Mouse (Mus musculus) brain, embryonic 14.5 days (tissue): ENCODE results near the gene Kcnmb3. TPM values are rescaled to one million over a fixed set of nuclear protein-coding genes. Genes with fewer than 3 reads are reported as not detected.
A peak's percentile ranks its signal among the peaks of the same experiment; 100 is the strongest.
"Not testable (repeated sequence)": the region's sequence is repeated elsewhere in the genome, so short reads cannot be mapped to it uniquely, and the experiment has no call there.

ENCODE experiments used
- DNase-seq: peaks from one replicate; pipeline ENCODE4 v3.0.0-alpha.2; 2011; ENCODE audit warnings: low read depth
- CTCF ChIP-seq: fragments of 200-500 bp; IDR thresholded peaks from 2 replicates; pipeline ENCODE4 v1.5.1; 2012; ENCODE audit warnings: inconsistent platforms, mild to moderate bottlenecking, moderate library complexity, borderline replicate concordance; ENCODE audit not compliant: insufficient read depth, insufficient read length; ENCODE audit errors: extremely low read depth
- POLR2A ChIP-seq: fragments of 200-500 bp; IDR thresholded peaks from 2 replicates; pipeline ENCODE4 v1.6.1; 2012; ENCODE audit warnings: mild to moderate bottlenecking, inconsistent platforms, borderline replicate concordance; ENCODE audit not compliant: poor library complexity, insufficient read depth, insufficient read length, severe bottlenecking; ENCODE audit errors: extremely low read depth
- polyA plus RNA-seq: library from polyadenylated mRNA; depleted of rRNA; stranded (reverse); fragments of >200 nt; gene quantifications from 2 replicates; pipeline ENCODE4 v1.2.3, GENCODE M21; 2012; rRNA removed

Gene Kcnmb3
- polyA plus RNA-seq, 1 experiment, result not detected

GRCm38 (mm10) chr3:32454329-32455021, 37.6 kb downstream of the Kcnmb3 start:
- peak; percentile 34 for DNase-seq
- TF ChIP-seq CTCF (no peak), POLR2A (no peak)

- TF ChIP-seq POLR2A (no peak), CTCF (no peak)
- DNase-seq, result no peak
Observed at GRCm38 (mm10) chr3:32441710-32442109, 50.3 kb downstream of the Kcnmb3 start.

- no peak for TF ChIP-seq CTCF
- TF ChIP-seq POLR2A, result no peak
- no peak for DNase-seq
Observed at GRCm38 (mm10) chr3:32438716-32439115, 53.3 kb downstream of the Kcnmb3 start.

DNA sequence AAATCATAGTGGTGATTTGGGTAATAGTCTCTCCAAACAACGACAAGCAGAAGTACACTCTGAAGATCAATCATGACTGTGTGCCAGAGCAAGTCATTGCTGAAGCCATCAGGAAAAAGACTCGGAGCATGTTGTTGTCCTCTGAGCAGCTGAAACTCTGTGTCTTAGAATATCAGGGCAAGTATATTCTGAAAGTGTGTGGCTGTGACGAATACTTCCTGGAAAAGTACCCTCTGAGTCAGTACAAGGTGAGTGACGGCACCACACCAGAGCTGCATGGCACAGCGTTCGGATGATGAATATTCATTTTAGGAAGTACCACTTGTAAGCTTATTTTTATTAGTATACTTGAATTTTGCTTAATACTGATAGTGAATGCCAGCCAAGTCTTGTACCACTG, 54.2 kb downstream of the Kcnmb3 start:
- no peak for DNase-seq
- TF ChIP-seq CTCF (no peak), POLR2A (no peak)

GRCm38 (mm10) chr3:32437297-32437696, 54.7 kb downstream of the Kcnmb3 start:
- no peak for TF ChIP-seq POLR2A
- no peak for TF ChIP-seq CTCF
- DNase-seq, result no peak

- no peak for DNase-seq
- no peak for TF ChIP-seq CTCF
- no peak for TF ChIP-seq POLR2A
Observed at GRCm38 (mm10) chr3:32436101-32436500, 55.9 kb downstream of the Kcnmb3 start.

DNA sequence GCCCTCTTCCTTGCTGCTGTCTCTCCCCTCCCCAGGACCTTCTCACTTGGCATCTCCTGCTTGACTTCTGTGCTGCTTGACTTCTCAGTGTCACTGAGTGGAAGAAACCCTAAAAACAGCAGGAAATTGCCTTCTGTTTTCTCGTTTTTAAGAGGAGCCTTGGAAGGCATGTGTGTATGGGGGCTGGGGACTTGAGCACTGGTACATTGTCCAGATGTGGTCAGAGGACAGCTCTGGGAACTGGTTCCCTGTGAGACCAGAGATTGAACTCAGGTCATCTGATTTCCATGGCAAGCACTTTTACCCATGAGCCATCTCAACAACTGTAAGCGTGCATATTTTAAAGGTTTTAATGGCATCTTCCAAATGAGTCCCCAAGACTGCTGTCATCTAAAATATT, 58.0 kb downstream of the Kcnmb3 start:
- DNase-seq, result no peak
- TF ChIP-seq POLR2A (no peak), CTCF (no peak)

- no peak for DNase-seq
- TF ChIP-seq CTCF (no peak), POLR2A (no peak)
Observed at GRCm38 (mm10) chr3:32430394-32430793, 61.6 kb downstream of the Kcnmb3 start.

DNA sequence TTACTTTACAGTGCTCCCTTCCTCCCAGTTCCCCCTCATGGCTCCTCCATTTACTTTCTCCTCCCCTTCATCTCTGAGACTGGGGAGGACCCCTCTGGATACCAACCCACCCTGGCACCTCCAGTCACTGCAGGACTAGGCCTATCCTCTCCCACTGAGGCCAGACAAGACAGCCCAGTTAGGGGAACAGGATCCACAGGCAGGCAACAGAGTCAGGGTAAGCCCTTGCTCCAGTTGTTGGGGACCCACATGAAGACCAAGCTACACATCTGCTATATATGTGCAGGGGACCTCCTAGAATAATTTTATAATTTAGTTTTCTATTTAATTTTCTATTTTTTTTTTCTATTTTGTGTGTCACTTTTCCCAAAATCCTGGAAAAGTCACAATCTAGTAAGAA, 62.7 kb downstream of the Kcnmb3 start:
- DNase-seq, result not testable (repeated sequence)

- TF ChIP-seq POLR2A (no peak), CTCF (no peak)
- DNase-seq, result peak; percentile 42
Observed at GRCm38 (mm10) chr3:32428921-32429320, 63.1 kb downstream of the Kcnmb3 start.

- no peak for DNase-seq
- TF ChIP-seq CTCF (no peak), POLR2A (no peak)
Observed at GRCm38 (mm10) chr3:32428361-32428760, 63.7 kb downstream of the Kcnmb3 start.

DNA sequence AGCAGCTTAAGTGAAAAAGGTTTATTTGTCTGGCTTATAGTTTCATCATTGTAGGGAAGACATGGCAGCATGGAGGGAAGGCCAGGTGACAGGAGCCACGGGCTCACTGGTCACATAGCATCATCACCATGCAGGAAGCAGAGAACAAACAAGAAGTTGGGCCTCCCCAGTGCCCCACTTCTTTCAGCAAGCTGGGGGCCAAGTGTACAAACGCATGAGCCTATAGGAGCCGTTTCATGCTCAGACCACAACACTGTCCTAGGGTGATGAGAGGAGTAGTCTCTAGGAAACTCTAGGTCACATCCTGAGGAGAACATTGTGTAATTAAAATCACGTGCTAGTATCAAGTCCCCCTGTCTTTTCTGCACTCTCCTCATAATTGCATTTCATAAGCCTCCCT, 64.3 kb downstream of the Kcnmb3 start:
- no peak for DNase-seq
- no peak for TF ChIP-seq CTCF

Other genes starting within 250 kb of the Kcnmb3 start
- 15.0 and 20.6 TPM in 2 replicates for gene Zmat3, start 126.2 kb downstream of the Kcnmb3 start, polyA plus RNA-seq
- gene Pik3ca, start 94.6 kb downstream of the Kcnmb3 start, polyA plus RNA-seq, result 21.8 and 27.6 TPM in 2 replicates
- gene Zfp639, start 18.0 kb upstream of the Kcnmb3 start, polyA plus RNA-seq, result 56.4 and 59.4 TPM in 2 replicates
- 43.9 and 61.0 TPM in 2 replicates for gene Mfn1, start 37.2 kb upstream of the Kcnmb3 start, polyA plus RNA-seq
- 65.1 and 68.9 TPM in 2 replicates for gene Gnb4, start 124.4 kb upstream of the Kcnmb3 start, polyA plus RNA-seq
- gene Actl6a, start 214.1 kb upstream of the Kcnmb3 start, polyA plus RNA-seq, result 51.8 and 61.7 TPM in 2 replicates
- 210 and 260 TPM in 2 replicates for gene Ndufb5, start 244.8 kb upstream of the Kcnmb3 start, polyA plus RNA-seq
- 12.6 and 15.8 TPM in 2 replicates for gene Mrpl47, start 245.4 kb upstream of the Kcnmb3 start, polyA plus RNA-seq